Mouse (Mus musculus): ENCODE results near the gene Bach1. TPM values are rescaled to one million over a fixed set of nuclear protein-coding genes. Genes with fewer than 3 reads are reported as not detected.

Gene Bach1
- polyA plus RNA-seq, 1 experiment, result 8.8 TPM

DNA sequence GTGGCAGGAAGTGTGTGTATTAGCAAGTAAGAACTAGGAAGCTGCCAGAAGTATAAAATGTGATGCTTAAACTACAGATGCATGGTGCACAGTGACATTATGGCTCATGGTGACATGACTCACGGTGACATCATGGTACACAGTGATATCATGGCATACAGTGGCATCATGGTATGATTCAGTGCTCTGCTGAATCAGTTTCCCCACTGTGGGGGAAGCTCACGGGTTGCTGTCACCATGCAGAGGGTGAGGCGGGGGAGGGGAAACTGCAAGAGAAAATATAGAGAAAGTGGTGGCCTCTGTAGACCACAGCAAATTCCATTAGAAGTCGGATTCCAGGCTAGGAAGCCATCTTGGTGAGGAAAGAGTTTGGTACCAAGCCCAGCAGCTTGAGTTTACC, 26.1 kb downstream of the Bach1 start:
- TF ChIP-seq MYOD1 (IDR thresholded peaks at IDR 0.05; ENCODE audit: control insufficient read depth in 1 of 3, insufficient read length in 2 of 3, low read depth in 2 of 3), result no peak
- no peak for TF ChIP-seq POLR2A (IDR thresholded peaks at IDR 0.05; ENCODE audit: insufficient read length, low read depth)
- TF ChIP-seq USF1 (IDR thresholded peaks at IDR 0.05; ENCODE audit: low read depth), result no peak
- no peak for TF ChIP-seq E2F4 (IDR thresholded peaks at IDR 0.05; ENCODE audit: insufficient read depth)
- no peak for TF ChIP-seq CEBPB (IDR thresholded peaks at IDR 0.05; ENCODE audit: insufficient read depth, poor library complexity, severe bottlenecking)
- no peak for TF ChIP-seq REST (IDR thresholded peaks at IDR 0.05; ENCODE audit: insufficient read depth, insufficient read length)
- no peak for TF ChIP-seq MYOG (IDR thresholded peaks at IDR 0.05; ENCODE audit: control insufficient read depth in 1 of 3, insufficient read depth in 1 of 3, insufficient read length in 2 of 3, low read depth in 2 of 3)
- TF ChIP-seq TCF12 (IDR thresholded peaks at IDR 0.05; ENCODE audit: insufficient read depth, poor library complexity, severe bottlenecking), result no peak
- no peak for TF ChIP-seq TCF3 (IDR thresholded peaks at IDR 0.05; ENCODE audit: insufficient read length, low read depth)
- no peak for TF ChIP-seq SRF (IDR thresholded peaks at IDR 0.05; ENCODE audit: control insufficient read depth, insufficient read length, low read depth)
- no peak for TF ChIP-seq POLR2AphosphoS2 (IDR thresholded peaks at IDR 0.05; ENCODE audit: insufficient read length, low read depth)
- TF ChIP-seq MAX (IDR thresholded peaks at IDR 0.05; ENCODE audit: low read depth), result no peak
- Histone ChIP-seq H3ac (ENCODE audit: control insufficient read depth, insufficient read length) (no peak overlapping the region), H3K4me2 (ENCODE audit: low read depth) (no peak overlapping the region), H3K4me3 (no peak overlapping the region), H3K36me3 (ENCODE audit: control insufficient read depth, insufficient read depth) (peaks cover 43% of the 10 kb centered on the region), H3K27me3 (ENCODE audit: control insufficient read depth, insufficient read depth, insufficient read length) (no peaks in the 10 kb centered on the region), H3K79me2 (ENCODE audit: control insufficient read depth, insufficient read depth) (peaks cover 54% of the 10 kb centered on the region)

DNA sequence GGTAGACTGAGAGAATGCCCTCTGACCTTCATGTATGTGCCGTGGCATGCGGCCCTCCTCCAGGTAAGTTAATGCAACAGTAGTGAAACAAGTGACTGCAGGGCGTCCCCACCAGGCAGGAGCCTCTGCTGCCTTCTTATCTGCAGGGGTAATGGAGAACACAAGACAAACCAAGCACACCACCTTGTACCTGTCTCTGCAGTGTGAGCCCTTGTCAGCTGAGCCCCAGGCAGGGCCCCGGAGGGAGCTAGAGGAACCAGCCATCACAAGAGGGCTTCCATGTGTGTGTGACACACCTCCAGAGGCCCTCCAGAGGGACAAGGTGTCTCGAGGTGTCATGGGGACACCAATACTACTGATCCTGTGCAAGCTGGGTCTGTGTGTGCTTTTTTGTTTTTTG, 26.5 kb downstream of the Bach1 start:
- H3K79me2 ChIP-seq (ENCODE audit: control insufficient read depth, insufficient read depth), result peaks cover 50% of the 10 kb centered on the region
- H3K4me2 ChIP-seq (ENCODE audit: low read depth), result no peak overlapping the region
- peaks cover 45% of the 10 kb centered on the region for H3K36me3 ChIP-seq (ENCODE audit: control insufficient read depth, insufficient read depth)
- H3K27me3 ChIP-seq (ENCODE audit: control insufficient read depth, insufficient read depth, insufficient read length), result no peaks in the 10 kb centered on the region
- H3ac ChIP-seq (ENCODE audit: control insufficient read depth, insufficient read length), result no peak overlapping the region
- H3K4me3 ChIP-seq, result no peak overlapping the region
- TF ChIP-seq MAX (IDR thresholded peaks at IDR 0.05; ENCODE audit: low read depth) (no peak), REST (IDR thresholded peaks at IDR 0.05; ENCODE audit: insufficient read depth, insufficient read length) (no peak)

DNA sequence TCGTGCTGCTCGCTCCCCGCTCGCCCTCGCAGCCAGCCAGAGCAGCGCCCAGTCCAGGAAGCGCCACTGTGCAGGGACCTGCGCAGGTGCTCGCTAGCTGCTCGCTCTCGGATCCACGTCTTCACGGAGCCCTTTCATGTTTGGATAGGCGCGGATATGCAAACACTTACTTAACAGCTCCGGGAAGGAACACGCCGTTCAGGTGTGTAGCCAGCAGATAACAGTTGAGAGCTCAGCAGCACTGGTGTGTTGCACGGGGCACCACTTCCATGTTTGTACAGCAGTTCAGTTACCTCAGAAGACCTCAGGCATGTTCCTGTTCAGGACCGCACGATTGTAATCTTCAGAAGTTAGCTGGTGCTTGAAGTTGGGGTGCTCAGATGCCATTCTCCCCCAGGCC, 27.2 kb downstream of the Bach1 start:
- H3K79me2 ChIP-seq (ENCODE audit: control insufficient read depth, insufficient read depth), result peaks cover 44% of the 10 kb centered on the region
- H3K4me2 ChIP-seq (ENCODE audit: low read depth), result no peak overlapping the region

DNA sequence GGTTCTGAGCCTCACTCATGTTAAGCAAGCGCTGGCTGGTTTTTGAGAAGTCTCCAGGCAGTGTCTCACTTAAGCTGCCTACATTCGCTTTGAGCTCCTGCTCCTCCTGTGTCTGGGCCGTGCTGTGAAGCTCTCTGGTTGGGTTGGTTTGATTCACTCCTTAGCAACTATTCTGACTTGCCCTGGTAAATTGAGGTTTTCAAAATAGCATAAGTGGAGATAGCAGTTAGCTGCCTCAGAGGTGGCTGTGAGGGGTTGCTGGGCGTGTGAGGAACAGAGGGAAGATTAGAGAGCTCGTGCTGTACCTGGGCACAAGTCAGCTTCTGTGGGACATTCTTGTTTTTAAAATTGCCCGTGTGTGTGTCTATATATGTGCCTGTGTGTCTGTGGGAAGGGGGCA, 27.6 kb downstream of the Bach1 start:
- no peak for TF ChIP-seq CEBPB (IDR thresholded peaks at IDR 0.05; ENCODE audit: insufficient read depth, poor library complexity, severe bottlenecking)
- Histone ChIP-seq H3K4me2 (ENCODE audit: low read depth) (no peak overlapping the region), H3K4me3 (no peak overlapping the region), H3ac (ENCODE audit: control insufficient read depth, insufficient read length) (no peak overlapping the region), H3K27me3 (ENCODE audit: control insufficient read depth, insufficient read depth, insufficient read length) (no peaks in the 10 kb centered on the region), H3K79me2 (ENCODE audit: control insufficient read depth, insufficient read depth) (peaks cover 40% of the 10 kb centered on the region), H3K36me3 (ENCODE audit: control insufficient read depth, insufficient read depth) (peaks cover 44% of the 10 kb centered on the region)

More for the DNA sequence above, 27.2 kb downstream of the Bach1 start:
- H3K4me3 ChIP-seq, result no peak overlapping the region
- no peak overlapping the region for H3ac ChIP-seq (ENCODE audit: control insufficient read depth, insufficient read length)
- H3K36me3 ChIP-seq (ENCODE audit: control insufficient read depth, insufficient read depth), result peaks cover 48% of the 10 kb centered on the region
- no peaks in the 10 kb centered on the region for H3K27me3 ChIP-seq (ENCODE audit: control insufficient read depth, insufficient read depth, insufficient read length)
- TF ChIP-seq TCF3 (IDR thresholded peaks at IDR 0.05; ENCODE audit: insufficient read length, low read depth) (no peak), POLR2AphosphoS2 (IDR thresholded peaks at IDR 0.05; ENCODE audit: insufficient read length, low read depth) (peak; percentile 39)

DNA sequence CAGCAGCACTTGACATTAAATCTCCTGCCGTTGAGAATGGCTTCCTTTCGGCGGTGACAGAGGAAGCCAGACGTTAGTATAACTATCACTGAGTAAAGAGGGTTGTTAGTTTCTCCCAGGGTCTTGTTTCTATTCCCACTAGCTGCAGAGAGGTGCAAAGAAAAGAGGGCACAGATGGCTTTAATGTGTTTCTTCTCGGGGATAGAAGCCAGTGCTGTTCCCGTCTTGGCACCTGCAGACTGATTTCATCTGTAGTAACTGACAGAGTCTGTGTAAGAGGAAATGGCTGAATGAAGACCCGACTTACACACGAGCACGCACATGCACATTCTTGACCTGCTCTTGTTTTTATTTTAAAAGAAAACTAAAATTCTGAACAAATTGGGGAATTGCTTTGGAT, 28.5 kb downstream of the Bach1 start:
- H3K4me2 ChIP-seq (ENCODE audit: low read depth), result no peak overlapping the region
- no peak overlapping the region for H3K4me3 ChIP-seq
- peaks cover 34% of the 10 kb centered on the region for H3K79me2 ChIP-seq (ENCODE audit: control insufficient read depth, insufficient read depth)
- H3K27me3 ChIP-seq (ENCODE audit: control insufficient read depth, insufficient read depth, insufficient read length), result no peaks in the 10 kb centered on the region
- no peak for TF ChIP-seq POLR2AphosphoS2 (IDR thresholded peaks at IDR 0.05; ENCODE audit: insufficient read length, low read depth)
- TF ChIP-seq MAX (IDR thresholded peaks at IDR 0.05; ENCODE audit: low read depth), result no peak
- TF ChIP-seq E2F4 (IDR thresholded peaks at IDR 0.05; ENCODE audit: insufficient read depth), result no peak
- TF ChIP-seq CEBPB (IDR thresholded peaks at IDR 0.05; ENCODE audit: insufficient read depth, poor library complexity, severe bottlenecking), result no peak
- TF ChIP-seq TCF3 (IDR thresholded peaks at IDR 0.05; ENCODE audit: insufficient read length, low read depth), result no peak
- no peak for TF ChIP-seq POLR2A (IDR thresholded peaks at IDR 0.05; ENCODE audit: insufficient read length, low read depth)
- TF ChIP-seq MYOG (IDR thresholded peaks at IDR 0.05; ENCODE audit: control insufficient read depth in 1 of 3, insufficient read depth in 1 of 3, insufficient read length in 2 of 3, low read depth in 2 of 3), result no peak
- TF ChIP-seq USF1 (IDR thresholded peaks at IDR 0.05; ENCODE audit: low read depth), result no peak
- TF ChIP-seq MYOD1 (IDR thresholded peaks at IDR 0.05; ENCODE audit: control insufficient read depth in 1 of 3, insufficient read length in 2 of 3, low read depth in 2 of 3), result no peak
- TF ChIP-seq REST (IDR thresholded peaks at IDR 0.05; ENCODE audit: insufficient read depth, insufficient read length), result no peak
- H3ac ChIP-seq (ENCODE audit: control insufficient read depth, insufficient read length), result no peak overlapping the region
- peaks cover 44% of the 10 kb centered on the region for H3K36me3 ChIP-seq (ENCODE audit: control insufficient read depth, insufficient read depth)

DNA sequence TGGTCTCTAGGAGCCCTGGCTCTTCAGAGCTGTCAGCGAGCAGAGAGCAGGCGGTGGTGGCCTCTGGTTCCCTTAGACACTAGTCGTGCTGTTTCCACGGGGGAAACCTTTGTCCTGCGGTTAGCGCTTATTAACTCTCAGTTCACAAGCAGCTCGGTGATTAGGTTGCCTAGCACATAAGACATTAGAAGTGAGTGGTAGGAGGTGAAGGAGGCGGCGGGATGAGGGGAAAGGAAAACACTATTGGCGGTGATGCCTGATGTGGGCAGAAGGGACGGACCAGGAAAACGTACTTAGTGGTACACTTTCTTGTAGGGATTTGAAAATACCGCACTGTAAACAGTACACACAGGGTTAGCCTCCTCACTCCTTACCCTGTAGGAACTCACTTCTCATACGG, 29.2 kb downstream of the Bach1 start:
- Histone ChIP-seq H3K27me3 (ENCODE audit: control insufficient read depth, insufficient read depth, insufficient read length) (no peaks in the 10 kb centered on the region), H3K4me2 (ENCODE audit: low read depth) (no peak overlapping the region), H3K79me2 (ENCODE audit: control insufficient read depth, insufficient read depth) (peaks cover 27% of the 10 kb centered on the region), H3K4me3 (no peak overlapping the region), H3K36me3 (ENCODE audit: control insufficient read depth, insufficient read depth) (peaks cover 39% of the 10 kb centered on the region), H3ac (ENCODE audit: control insufficient read depth, insufficient read length) (no peak overlapping the region)
- TF ChIP-seq E2F4 (IDR thresholded peaks at IDR 0.05; ENCODE audit: insufficient read depth) (no peak), CEBPB (IDR thresholded peaks at IDR 0.05; ENCODE audit: insufficient read depth, poor library complexity, severe bottlenecking) (no peak), POLR2A (IDR thresholded peaks at IDR 0.05; ENCODE audit: insufficient read length, low read depth) (no peak), TCF3 (IDR thresholded peaks at IDR 0.05; ENCODE audit: insufficient read length, low read depth) (no peak), POLR2AphosphoS2 (IDR thresholded peaks at IDR 0.05; ENCODE audit: insufficient read length, low read depth) (no peak), TCF12 (IDR thresholded peaks at IDR 0.05; ENCODE audit: insufficient read depth, poor library complexity, severe bottlenecking) (no peak), REST (IDR thresholded peaks at IDR 0.05; ENCODE audit: insufficient read depth, insufficient read length) (no peak), MYOD1 (IDR thresholded peaks at IDR 0.05; ENCODE audit: control insufficient read depth in 1 of 3, insufficient read length in 2 of 3, low read depth in 2 of 3) (no peak), SRF (IDR thresholded peaks at IDR 0.05; ENCODE audit: control insufficient read depth, insufficient read length, low read depth) (no peak), MYOG (IDR thresholded peaks at IDR 0.05; ENCODE audit: control insufficient read depth in 1 of 3, insufficient read depth in 1 of 3, insufficient read length in 2 of 3, low read depth in 2 of 3) (no peak), MAX (IDR thresholded peaks at IDR 0.05; ENCODE audit: low read depth) (no peak), USF1 (IDR thresholded peaks at IDR 0.05; ENCODE audit: low read depth) (no peak)

Data from myocyte (in vitro differentiated cells).